Mouse (Mus musculus): ENCODE measurements around the gene Trp53.

Gene Trp53

DNA sequence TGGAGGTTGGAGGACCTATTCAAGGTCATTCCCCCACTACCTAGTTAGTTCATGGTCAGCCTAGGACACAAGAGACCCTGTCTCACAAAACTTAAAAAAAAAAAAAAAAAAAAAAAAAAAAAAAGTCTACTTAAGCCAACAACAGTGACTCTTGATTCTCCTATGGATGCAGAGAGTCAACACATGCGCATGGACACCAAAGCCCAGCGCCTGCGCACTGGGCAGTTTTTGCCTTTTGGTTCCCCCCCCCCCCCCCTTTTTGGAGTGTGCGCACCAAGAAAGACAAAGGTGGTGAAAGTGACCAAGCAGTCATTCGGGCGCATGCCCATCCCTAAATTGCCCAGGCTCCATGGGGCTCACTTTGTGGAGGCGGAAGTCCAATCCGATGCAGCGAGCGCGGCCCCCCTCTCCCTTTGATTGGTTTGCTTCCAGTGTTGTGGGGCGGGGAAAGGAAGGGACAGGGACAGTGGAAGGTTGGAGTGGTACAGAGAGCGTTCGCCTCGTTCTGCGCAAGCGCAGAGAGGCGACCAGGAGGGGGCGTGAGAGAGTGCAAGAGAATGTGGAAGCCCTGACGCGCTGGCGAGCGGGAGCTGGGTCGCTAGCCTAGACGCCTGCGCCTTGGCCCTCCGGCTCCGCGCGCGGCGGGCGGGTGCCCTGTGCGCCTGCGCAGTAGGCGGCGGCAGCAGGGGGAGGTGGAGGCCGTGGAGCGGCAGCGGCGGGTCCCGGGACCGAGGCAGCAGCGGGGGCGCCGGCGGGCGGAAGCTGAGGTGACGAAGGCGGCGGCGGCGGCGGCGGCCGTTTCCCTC is 52.3 kb downstream of the Trp53 start, which contains the start of gene Fxr2:
Gene Fxr2, plus strand, starts transcription at position 707 of the 806 bp plus-strand sequence.
- peak; percentile 100 for DNase-seq

DNA sequence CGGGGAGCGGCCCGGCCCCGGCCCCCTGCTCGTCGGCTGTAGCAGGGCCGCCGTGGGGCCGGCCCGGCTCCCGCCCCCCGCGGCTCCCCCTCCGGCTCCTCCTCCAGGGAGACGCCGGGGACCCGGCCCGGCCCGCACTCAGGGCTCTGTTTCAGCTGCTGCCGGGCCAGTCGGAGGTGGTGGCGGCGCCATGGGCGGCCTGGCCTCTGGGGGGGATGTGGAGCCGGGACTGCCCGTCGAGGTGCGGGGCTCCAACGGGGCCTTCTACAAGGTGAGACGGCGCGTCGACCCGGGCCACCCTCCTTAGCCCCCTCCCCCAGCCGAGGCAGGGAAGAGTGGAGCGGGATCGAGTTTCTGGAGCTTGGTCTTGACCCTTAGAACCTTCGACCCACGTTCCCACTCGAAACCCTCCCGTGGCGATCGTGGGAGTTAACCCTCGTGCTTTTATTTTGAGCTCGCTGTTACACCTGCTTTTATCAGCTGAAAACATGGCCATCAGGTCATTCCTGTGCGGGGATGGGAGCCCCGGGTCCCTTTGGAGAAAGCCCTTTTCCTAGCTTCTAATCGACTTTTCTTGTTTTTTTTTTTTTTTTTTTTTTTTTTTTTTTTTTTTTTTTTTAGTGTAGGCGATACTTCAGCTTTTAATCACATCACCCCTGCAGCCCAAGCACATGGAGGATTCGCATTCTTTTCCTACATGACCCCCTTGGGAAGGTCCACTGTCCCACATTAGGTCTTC is 53.1 kb downstream of the Trp53 start:
- DNase-seq = no peak

DNA sequence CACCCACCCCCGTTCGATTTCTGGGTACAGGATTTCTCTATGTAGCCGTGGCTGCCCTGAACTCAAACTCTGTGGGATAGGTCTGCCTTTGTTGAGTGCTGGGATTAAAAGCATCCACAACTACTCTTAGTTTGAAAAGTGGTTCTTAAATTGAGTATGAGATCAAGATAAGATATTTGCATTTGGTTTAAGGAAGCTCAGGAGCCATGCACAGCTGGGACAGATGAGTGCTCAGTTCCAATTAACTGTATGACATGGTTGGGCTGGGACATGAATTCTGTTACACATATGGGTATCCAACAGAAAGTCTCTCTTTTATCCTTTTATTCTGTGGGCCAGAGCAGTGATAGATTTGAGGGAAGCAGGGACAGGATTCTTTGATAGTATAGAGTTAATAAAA is 55.3 kb downstream of the Trp53 start:
- DNase-seq = no peak
